Mouse (Mus musculus) layer of hippocampus, postnatal 14 days (tissue): ENCODE measurements around the gene Gm10192. TPM values are rescaled to one million over a fixed set of nuclear protein-coding genes. Genes with fewer than 3 reads are reported as not detected.
A peak's percentile ranks its signal among the peaks of the same experiment; 100 is the strongest.
"Not testable (repeated sequence)": the region's sequence is repeated elsewhere in the genome, so short reads cannot be mapped to it uniquely, and the experiment has no call there.

ENCODE experiments used
- DNase-seq, 2 experiments: peaks; one replicate each; pipeline ENCODE4 v3.0.0; 2021 to 2022; ENCODE audit warnings: low spot score in 2 of 2, mixed read lengths in 1 of 2
- long read RNA-seq, 2 experiments: library from polyadenylated mRNA; stranded (forward); transcript quantifications; one replicate each; pipeline ENCODE4 v2.0.0; 2021
- total RNA-seq, 2 experiments: library from RNA; stranded (reverse); gene quantifications; 2 replicates each; pipeline ENCODE4 v1.2.3; 2021

The Gm10192 gene
- not detected for total RNA-seq
- long read RNA-seq, experiment 1, result 0 reads
- long read RNA-seq, experiment 2, result 0 reads

DNA sequence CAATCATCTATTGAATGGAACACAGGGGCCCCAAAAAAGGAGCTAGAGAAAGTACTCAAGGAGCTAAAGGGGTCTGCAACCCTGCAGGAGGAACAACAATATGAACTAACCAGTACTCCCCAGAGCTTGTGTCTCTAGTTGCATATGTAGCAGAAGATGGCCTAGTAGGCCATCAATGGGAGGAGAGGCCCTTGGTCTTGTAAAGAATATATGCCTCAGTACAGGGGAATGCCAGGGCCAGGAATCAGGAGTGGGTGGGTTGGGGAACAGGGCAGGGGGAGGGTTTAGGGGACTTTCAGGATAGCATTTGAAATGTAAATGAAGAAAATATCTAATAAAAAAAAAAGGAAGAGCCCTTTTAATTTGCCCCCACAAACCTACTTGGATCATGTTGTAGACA lies at the start of gene Gm10192:
Gene Gm10192 (minus strand): TSS at position 101 of the 400 bp plus-strand sequence.
- not testable (repeated sequence) for DNase-seq

DNA sequence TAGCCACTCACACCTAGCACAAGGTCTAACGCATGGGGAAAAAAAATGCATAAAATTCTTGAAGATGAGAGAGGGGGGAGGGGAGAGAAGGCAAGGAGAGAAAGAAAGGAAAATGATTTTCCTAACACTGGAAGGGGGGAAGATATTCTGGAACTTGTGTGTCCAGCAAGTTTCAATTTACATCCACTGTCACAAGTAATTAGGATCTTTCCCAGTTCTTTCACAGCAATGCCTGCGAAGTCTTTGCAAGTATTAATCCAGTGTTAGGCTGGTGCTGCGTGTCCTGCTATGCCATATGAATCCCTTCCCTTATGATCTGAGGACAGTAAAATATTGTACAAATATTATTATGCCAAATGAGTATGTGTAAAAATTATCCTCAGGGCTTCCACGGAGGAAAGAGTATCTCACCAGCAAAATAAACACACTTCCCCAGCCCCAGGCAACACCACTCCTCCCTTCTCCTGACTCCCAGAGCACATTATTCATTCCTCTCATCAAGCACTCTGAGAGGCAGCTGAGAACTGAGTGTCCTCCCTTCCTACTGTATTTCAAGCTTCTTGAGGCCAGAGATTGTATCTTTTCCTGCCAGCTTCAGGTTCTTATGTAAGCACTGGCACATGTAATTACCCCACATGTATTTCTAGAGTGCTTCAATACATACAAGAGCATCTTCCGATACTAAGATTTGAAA lies 47.6 kb upstream of the Gm10192 start:
- DNase-seq, result no peak

DNA sequence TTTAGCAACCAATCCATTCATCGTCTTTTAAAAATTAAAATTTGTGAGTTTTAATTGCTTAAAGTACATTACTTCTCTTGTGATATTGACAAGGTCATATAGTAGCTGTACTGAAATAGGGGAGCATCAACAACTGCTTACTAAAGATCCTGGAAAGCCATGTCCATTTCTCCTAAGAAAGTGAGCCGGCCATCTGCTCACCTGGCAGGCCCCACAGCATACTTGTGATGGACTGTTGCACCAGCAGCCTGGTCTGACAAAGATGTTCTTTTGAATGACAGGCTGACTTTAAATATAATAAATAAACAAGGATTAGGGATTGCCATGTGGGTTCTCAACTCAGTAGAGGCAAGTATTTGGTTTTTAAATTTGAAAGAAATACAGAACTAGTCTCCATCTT lies 36.7 kb upstream of the Gm10192 start:
- DNase-seq, result no peak

DNA sequence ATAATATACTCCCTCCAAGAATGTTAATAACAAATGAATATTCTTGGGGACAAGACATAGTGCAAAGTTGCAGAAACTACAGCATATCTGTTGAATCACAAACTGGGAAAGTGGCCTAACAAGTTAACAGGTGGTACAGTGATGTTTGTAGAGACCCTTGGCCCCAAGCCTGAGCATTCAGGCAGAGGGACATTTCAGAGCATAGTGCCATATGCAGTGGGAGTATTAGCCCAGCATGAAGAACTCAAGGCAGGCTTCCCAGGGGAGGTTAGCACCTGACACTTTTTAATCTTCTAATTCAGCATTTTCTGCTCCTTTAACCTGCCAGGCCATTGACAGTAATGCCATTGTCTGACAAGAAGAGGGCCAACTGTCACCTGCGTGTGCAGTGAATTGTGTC lies 34.9 kb upstream of the Gm10192 start:
- DNase-seq, result no peak

DNA sequence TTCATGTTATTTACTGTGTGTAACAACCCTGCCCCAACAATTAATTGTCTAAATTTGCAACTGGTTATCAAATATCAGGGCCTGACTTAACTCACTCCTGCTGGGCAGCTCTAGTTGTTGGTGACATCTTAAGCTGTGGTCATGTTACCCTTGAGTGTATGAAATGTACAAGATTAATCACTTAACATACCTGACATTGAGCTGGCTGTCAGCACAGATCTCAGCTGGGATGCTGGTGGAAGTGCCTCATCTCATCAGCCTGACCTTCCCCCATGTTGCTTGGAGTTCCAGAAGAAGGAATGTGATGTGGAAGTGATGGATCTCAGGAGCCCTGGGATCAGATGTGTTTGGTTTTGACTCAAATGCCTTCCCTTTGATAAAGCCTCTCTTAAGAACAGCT lies 29.5 kb upstream of the Gm10192 start:
- DNase-seq, result no peak

DNA sequence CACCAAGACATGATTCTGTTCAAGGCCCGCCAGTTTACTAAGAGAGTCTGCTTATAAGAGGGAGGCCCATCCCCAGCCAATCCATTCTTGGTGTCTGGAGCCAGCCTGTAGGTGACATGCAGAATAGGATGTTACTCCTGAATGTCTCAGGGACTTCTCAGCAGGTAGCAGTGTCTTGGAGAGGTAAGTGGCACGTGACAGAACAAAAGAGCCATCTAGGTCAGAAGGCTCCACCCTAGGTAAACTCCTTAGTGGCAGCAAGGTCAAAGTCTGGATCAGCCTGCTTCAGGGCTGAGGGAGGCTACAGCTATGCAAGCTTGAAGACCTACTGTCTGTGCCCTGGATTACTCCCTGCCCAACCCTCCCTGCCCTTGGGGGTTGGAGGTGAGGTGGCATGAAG lies 20.0 kb upstream of the Gm10192 start:
- DNase-seq, result not testable (repeated sequence)

DNA sequence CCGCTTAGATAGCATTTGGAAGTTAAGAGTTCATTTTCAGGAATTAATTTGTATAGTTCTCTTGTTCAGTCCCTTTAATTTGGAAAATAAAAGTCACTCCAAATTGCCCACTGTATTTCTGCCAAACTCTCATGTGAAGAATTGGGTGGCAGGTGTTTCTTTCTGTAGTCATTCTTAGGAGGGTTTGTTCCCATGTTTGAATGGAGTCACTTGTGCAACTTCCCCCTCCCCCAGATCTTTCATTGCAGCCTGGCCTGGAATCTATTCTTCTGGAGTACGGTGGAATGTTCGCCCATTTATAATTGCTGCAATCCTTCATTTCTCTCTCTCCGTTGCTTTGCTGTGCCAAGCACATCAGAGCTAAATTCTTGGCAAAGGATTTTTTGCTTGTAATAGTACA lies 10.2 kb upstream of the Gm10192 start:
- peak; percentile 8 to 59 for DNase-seq

DNA sequence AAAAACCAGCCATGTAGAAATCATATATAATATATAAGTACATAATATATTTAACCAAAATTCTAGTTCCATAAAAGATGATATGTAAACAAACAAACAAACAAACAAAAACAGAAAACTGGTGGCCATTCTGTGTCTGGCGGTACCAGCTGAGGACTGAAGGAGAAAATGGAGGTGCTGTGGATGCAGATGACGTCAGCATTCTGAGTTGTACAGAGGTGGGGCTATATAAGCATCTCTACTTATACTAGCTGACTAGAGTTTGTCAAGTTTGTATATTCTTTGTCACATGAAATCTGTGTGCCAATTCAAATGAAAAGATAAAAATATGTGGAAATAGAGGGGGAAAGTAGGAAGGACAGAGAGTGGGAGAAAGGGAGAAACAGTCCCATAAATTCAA lies 9.6 kb upstream of the Gm10192 start:
- no peak for DNase-seq

DNA sequence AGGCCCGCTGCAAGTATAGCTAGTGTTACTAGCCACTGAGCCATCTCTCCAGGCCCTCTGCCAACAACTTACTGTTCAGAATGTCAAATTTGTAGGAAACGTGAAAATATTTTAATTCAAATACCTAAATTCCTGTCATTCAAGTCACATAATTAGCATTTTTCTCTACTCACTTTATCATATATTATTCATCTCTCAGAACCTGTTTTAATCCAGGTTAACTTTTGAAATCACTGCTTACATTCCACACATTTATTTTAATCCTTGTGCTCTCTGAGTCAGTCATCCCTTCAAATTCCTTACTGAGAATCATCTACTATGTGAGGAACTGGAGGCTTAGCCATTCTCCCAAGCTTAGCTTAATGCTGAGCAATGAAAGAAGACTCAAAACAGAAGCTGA lies 2.6 kb downstream of the Gm10192 start:
- DNase-seq, result no peak

DNA sequence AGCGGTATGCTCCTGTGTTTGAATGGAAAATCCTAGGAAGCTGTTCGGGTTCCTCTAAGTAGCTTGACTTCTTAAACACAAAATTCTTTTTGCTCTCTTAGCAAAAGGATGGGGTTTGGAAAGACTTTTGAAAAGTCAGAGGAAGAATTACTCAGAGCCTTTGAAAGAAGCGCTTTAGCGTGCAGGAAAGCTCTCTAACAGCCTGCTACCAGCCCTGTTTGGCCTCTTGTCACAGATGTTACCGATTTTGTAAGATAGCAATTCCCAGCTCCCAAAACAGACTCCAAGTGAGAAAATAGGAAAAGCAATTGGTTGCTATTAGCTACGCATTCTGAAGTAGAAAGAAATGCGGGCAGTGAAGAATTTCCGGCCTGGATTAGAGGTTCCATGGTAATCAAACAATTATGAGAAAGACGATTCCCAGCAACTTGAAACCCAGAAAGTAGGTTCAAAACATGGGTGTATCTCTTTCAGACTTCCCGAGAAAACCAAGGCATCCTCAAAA lies 26.1 kb downstream of the Gm10192 start:
- peak in 1 of 2 experiments; percentile 25 for DNase-seq

DNA sequence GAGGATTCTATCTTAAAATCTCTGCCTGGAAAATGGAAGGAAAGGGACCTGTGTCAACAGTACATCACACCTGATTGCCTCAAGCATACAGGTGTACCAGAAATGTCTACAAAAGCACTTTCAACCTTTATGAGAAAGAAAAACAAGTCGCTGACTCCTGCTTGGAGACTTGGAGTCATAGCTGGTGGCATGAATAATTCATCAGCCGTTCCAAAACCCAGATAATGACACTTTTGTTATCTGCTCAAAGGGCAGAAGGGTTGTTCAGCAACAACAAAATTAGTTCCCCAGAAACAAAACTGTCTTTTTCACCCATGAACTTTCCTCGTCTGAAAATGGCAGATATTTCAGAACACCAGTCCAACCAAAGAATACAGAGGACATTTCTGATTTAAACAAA lies 26.9 kb downstream of the Gm10192 start:
- DNase-seq, result no peak

DNA sequence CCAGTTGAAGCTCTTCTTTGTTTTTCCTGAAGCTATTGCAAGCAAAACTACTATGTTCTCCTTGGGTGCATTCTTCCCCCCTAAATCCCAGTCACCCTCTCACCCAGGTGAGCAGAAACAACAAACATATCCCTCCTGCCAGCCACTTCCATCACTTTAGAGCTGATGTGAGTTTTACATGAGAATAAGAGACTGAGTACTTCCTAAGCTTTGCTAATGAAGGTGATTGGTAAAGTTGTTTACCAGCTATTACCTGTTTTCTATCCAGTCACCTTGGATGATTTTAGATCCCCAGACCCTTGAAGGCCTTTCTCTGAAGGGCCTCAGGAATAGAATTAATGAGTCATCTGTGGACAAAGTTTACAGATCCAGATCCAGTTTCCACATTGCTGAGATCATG lies 29.4 kb downstream of the Gm10192 start:
- no peak for DNase-seq

DNA sequence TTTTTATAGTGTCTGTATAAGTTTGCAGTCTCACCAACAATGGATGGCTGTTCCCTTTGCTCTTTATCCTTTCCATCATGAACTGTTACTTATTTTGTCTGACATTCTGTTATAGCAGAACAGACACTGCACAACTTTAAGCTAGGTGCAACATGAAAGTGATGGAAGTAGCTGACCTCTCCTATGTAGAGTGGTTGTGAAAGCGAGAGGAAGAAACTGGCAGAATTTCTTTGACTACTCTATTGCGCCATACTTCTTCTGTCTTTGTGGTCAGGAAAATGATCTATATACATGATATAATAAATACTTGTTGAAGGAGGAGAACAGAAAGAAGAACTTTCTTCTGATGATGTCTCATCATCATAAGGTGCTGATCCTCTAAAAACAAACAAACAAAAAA lies 40.5 kb downstream of the Gm10192 start:
- DNase-seq, result no peak
